Mouse (Mus musculus): ENCODE measurements around the gene Nek4. TPM values are rescaled to one million over a fixed set of nuclear protein-coding genes. Genes with fewer than 3 reads are reported as not detected.

Nek4 gene
- 3.5 and 4.1 TPM in 2 replicates for polyA plus RNA-seq (2015; fragmentation: Nextera tagmentation; extraction: Ambion mirVana)

DNA sequence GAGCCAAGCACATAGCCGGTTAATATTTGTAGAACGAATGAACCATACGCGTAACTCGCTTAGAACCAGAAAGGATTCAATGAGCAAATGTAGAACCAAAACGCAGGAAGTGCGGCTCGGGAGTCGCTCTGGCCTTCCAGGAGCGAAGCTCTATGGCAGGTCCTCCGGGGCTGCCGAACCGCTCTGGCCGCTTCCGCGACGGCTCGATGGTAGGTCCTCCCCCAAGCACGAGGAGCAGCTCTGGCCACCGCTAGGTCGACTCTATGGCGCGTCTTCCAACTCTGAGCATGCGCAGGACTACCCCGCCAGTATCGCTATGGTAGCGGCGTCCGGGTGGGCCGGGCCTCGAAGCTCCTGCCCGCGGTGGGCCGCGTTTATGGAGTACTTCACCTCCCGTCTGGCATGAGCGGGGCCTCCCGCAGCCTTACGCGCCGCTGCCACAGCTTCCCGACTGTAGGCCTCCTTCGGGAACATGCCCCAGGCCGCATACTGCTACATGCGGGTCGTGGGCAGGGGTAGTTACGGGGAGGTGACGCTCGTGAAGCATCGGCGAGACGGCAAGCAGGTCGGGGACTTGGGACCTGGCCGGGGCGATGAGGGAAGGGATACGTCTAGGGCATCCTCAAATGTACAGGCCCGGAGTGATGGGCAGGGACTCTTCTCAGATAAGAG lies at the start of gene Nek4:
TSS of gene Nek4 (plus strand) at position 224 of the 672 bp plus-strand sequence.
- peak within 1 kb of the TSS; percentile 54 for H3K27ac ChIP-seq (replicated peaks)
- H3K4me2 ChIP-seq, result peak within 1 kb of the TSS; percentile 90
- peak within 1 kb of the TSS; percentile 70 for H3K9ac ChIP-seq
- peaks cover 12% of the 10 kb centered on the region for H3K4me1 ChIP-seq (replicated peaks)
- under 1% methylated on average over 57 of the region's 57 CpGs for WGBS (ENCODE audit: insufficient replicate concordance)
- H3K36me3 ChIP-seq (replicated peaks), result no peaks in the 10 kb centered on the region; the same call in 1 of the 2 replicates
- H3K9me3 ChIP-seq (replicated peaks), result no peaks in the 10 kb centered on the region
- ATAC-seq (ENCODE audit: insufficient read depth), result peak; percentile 99
- H3K27me3 ChIP-seq, result no peaks in the 10 kb centered on the region
- H3K4me3 ChIP-seq (replicated peaks), result peak within 1 kb of the TSS; percentile 73

GRCm38 (mm10) chr14:30902628-30903027 lies 48.5 kb upstream of the Nek4 start:
- 66% methylated on average over 5 of the region's 5 CpGs for WGBS (ENCODE audit: insufficient replicate concordance)
- H3K4me1 ChIP-seq (replicated peaks), result no peaks in the 10 kb centered on the region
- H3K4me2 ChIP-seq, result no peak overlapping the region
- H3K9ac ChIP-seq, result no peak overlapping the region
- H3K27me3 ChIP-seq, result no peaks in the 10 kb centered on the region
- H3K27ac ChIP-seq (replicated peaks), result no peak overlapping the region
- no peak overlapping the region for H3K4me3 ChIP-seq (replicated peaks)
- no peaks in the 10 kb centered on the region for H3K36me3 ChIP-seq (replicated peaks)
- no peaks in the 10 kb centered on the region for H3K9me3 ChIP-seq (replicated peaks)
- no peak for ATAC-seq (ENCODE audit: insufficient read depth)

- ATAC-seq (ENCODE audit: insufficient read depth), result no peak
- Histone ChIP-seq H3K27me3 (no peaks in the 10 kb centered on the region), H3K4me2 (no peak overlapping the region), H3K9me3 (replicated peaks) (no peaks in the 10 kb centered on the region), H3K4me3 (replicated peaks) (no peak overlapping the region), H3K4me1 (replicated peaks) (0 out of 2 replicates have a peak, but pooled peaks cover under 1% of the 10 kb centered on the region), H3K9ac (no peak overlapping the region), H3K27ac (replicated peaks) (no peak overlapping the region), H3K36me3 (replicated peaks) (no peaks in the 10 kb centered on the region)
- WGBS (ENCODE audit: insufficient replicate concordance), result 37% methylated on average over 3 of the region's 3 CpGs
Observed at GRCm38 (mm10) chr14:30903036-30903435, 48.1 kb upstream of the Nek4 start.

- Histone ChIP-seq H3K9ac (no peak overlapping the region), H3K4me2 (no peak overlapping the region), H3K9me3 (replicated peaks) (no peaks in the 10 kb centered on the region), H3K36me3 (replicated peaks) (0 out of 2 replicates have a peak, but pooled peaks cover 4% of the 10 kb centered on the region), H3K4me3 (replicated peaks) (no peak overlapping the region), H3K4me1 (replicated peaks) (0 out of 2 replicates have a peak, but pooled peaks cover 5% of the 10 kb centered on the region), H3K27me3 (no peaks in the 10 kb centered on the region), H3K27ac (replicated peaks) (no peak overlapping the region)
- 62% methylated on average over 8 of the region's 8 CpGs for WGBS (ENCODE audit: insufficient replicate concordance)
- ATAC-seq (ENCODE audit: insufficient read depth), result no peak
Observed at GRCm38 (mm10) chr14:30904307-30904706, 46.9 kb upstream of the Nek4 start.

DNA sequence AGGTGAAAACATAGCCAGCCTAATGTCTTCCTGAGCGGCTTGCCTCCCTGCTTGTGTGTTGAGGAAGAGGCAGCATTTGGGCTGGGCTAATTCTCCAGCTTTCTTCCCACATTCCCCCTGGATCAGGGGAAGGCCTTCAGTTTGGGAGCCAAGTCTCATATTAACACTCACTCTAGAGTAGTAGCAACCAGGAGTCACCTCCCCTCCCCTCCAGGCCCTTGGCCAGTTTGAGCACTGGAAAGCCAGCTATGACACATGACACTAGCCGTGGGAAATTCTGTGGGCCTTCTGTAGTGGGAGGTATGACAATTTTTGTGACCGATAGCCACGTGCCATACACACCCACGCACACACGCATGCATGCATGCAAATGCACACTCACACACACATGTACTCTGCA lies 45.2 kb upstream of the Nek4 start:
- H3K9me3 ChIP-seq (replicated peaks), result no peaks in the 10 kb centered on the region
- H3K4me2 ChIP-seq, result no peak overlapping the region
- H3K4me1 ChIP-seq (replicated peaks), result 0 out of 2 replicates have a peak, but pooled peaks cover 5% of the 10 kb centered on the region
- H3K4me3 ChIP-seq (replicated peaks), result no peak overlapping the region
- H3K27me3 ChIP-seq, result no peaks in the 10 kb centered on the region
- no peak overlapping the region for H3K9ac ChIP-seq
- H3K27ac ChIP-seq (replicated peaks), result no peak overlapping the region
- 65% methylated on average over 6 of the region's 6 CpGs for WGBS (ENCODE audit: insufficient replicate concordance)
- H3K36me3 ChIP-seq (replicated peaks), result 0 out of 2 replicates have a peak, but pooled peaks cover 5% of the 10 kb centered on the region
- no peak for ATAC-seq (ENCODE audit: insufficient read depth)

DNA sequence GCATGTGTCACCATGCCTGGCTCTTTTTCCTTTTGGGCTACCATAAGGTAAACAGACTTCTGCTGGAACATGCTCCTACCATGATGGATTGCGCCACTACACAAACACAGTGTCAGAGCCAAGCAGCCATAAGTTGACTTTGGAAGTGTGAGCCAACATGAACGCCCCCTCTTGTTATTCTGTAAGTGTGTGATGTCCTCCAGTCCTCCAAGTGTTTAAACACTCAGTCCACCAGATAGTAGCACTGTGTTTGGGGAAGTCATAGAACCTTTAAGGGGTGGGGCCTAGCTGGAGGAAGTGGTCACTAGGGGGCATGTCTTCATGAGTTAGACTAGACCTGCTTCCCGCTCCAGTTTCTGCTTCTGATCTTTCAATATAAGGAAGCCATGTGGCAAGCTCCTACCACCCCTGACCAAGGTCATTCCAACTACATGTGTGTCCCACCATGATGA lies 43.3 kb upstream of the Nek4 start:
- WGBS (ENCODE audit: insufficient replicate concordance), result 44% methylated on average over 3 of the region's 3 CpGs
- peak; percentile 75 for ATAC-seq (ENCODE audit: insufficient read depth)
- peak overlapping the region; percentile 24; the same call in 1 of the 2 replicates for H3K27ac ChIP-seq (replicated peaks)

DNA sequence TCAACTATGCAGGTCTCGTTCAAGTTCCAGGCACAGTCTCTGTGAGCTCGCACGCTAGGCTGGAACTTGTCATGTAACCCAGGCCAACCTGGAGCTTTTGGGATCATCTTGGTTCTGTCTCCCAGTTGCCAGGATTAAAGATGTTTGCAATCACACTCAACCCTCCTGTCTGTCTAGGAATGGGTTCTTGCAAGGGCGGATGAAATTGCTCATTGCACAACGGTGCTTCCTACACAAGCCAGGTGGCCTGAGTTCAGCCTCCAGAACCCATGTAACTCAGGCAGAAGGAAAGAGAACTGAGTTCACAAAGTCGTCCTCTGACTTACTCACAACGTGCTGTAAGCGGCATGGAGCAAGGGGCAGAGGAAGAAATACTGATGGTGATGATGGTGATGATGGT lies 40.0 kb upstream of the Nek4 start:
- Histone ChIP-seq H3K4me3 (replicated peaks) (no peak overlapping the region), H3K9ac (no peak overlapping the region), H3K27ac (replicated peaks) (no peak overlapping the region), H3K4me2 (no peak overlapping the region), H3K27me3 (no peaks in the 10 kb centered on the region), H3K36me3 (replicated peaks) (0 out of 2 replicates have a peak, but pooled peaks cover 8% of the 10 kb centered on the region), H3K9me3 (replicated peaks) (no peaks in the 10 kb centered on the region), H3K4me1 (replicated peaks) (0 out of 2 replicates have a peak, but pooled peaks cover 5% of the 10 kb centered on the region)
- no peak for ATAC-seq (ENCODE audit: insufficient read depth)
- WGBS (ENCODE audit: insufficient replicate concordance), result 69% methylated on average over 8 of the region's 8 CpGs

More for the DNA sequence above, 43.3 kb upstream of the Nek4 start:
- Histone ChIP-seq H3K4me1 (replicated peaks) (0 out of 2 replicates have a peak, but pooled peaks cover 5% of the 10 kb centered on the region), H3K4me3 (replicated peaks) (no peak overlapping the region), H3K9ac (no peak overlapping the region), H3K36me3 (replicated peaks) (0 out of 2 replicates have a peak, but pooled peaks cover 8% of the 10 kb centered on the region), H3K27me3 (no peaks in the 10 kb centered on the region), H3K9me3 (replicated peaks) (no peaks in the 10 kb centered on the region), H3K4me2 (no peak overlapping the region)

GRCm38 (mm10) chr14:30912641-30913040 lies 38.5 kb upstream of the Nek4 start:
- Histone ChIP-seq H3K36me3 (replicated peaks) (0 out of 2 replicates have a peak, but pooled peaks cover 12% of the 10 kb centered on the region), H3K4me3 (replicated peaks) (no peak overlapping the region), H3K4me2 (no peak overlapping the region), H3K27ac (replicated peaks) (no peak overlapping the region), H3K4me1 (replicated peaks) (0 out of 2 replicates have a peak, but pooled peaks cover 5% of the 10 kb centered on the region), H3K9ac (no peak overlapping the region), H3K9me3 (replicated peaks) (no peaks in the 10 kb centered on the region), H3K27me3 (no peaks in the 10 kb centered on the region)
- no peak for ATAC-seq (ENCODE audit: insufficient read depth)
- WGBS (ENCODE audit: insufficient replicate concordance), result 64% methylated on average over 8 of the region's 8 CpGs

DNA sequence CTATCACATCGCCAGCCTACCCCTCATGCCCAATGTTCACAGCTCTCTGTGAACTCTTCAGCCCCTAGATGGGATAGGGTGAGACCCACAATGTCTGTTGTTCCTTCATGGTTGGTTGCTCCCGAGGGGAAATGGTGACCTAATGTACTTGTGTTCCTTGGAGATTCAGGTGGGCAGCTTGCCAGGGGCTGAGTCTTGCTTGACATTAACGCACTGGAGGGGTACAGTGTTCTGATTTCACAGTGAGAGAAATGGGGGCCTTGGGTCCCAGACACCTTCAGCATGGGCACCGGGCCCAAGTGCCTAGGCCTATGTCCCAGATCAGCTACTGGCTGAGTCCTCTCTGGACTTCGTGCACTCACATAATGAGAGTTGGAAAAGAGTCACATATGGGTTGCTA lies 37.8 kb upstream of the Nek4 start:
- Histone ChIP-seq H3K9ac (no peak overlapping the region), H3K4me3 (replicated peaks) (no peak overlapping the region), H3K9me3 (replicated peaks) (no peaks in the 10 kb centered on the region), H3K27ac (replicated peaks) (no peak overlapping the region), H3K4me1 (replicated peaks) (0 out of 2 replicates have a peak, but pooled peaks cover 1% of the 10 kb centered on the region), H3K4me2 (no peak overlapping the region), H3K27me3 (no peaks in the 10 kb centered on the region), H3K36me3 (replicated peaks) (0 out of 2 replicates have a peak, but pooled peaks cover 12% of the 10 kb centered on the region)
- no peak for ATAC-seq (ENCODE audit: insufficient read depth)
- 65% methylated on average over 5 of the region's 5 CpGs for WGBS (ENCODE audit: insufficient replicate concordance)

DNA sequence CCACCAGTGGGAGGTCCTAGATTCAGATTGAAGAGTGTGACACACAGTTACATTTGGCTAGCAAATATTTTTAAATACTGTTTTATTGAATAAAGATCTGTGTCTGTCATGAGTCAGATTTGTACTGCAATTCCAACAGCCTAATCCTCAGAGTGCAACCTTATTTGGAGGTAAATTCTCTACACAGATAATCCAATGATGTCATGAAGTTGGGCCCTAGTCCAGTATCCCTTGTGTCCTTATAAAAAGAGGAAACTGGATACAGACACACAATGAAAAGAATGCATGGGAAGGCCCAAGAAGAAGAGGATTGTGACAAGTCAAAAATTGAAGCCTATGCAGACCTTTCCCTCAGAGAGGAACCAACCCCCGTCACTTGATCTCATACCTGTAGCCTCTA lies 34.7 kb upstream of the Nek4 start:
- no peaks in the 10 kb centered on the region for H3K9me3 ChIP-seq (replicated peaks)
- no peak for ATAC-seq (ENCODE audit: insufficient read depth)
- peaks cover 7% of the 10 kb centered on the region for H3K4me1 ChIP-seq (replicated peaks)
- no peaks in the 10 kb centered on the region for H3K27me3 ChIP-seq
- no peak overlapping the region for H3K9ac ChIP-seq
- H3K4me2 ChIP-seq, result no peak overlapping the region
- H3K36me3 ChIP-seq (replicated peaks), result 0 out of 2 replicates have a peak, but pooled peaks cover 7% of the 10 kb centered on the region
- 64% methylated on average over 1 of the region's 1 CpGs for WGBS (ENCODE audit: insufficient replicate concordance)
- H3K27ac ChIP-seq (replicated peaks), result no peak overlapping the region
- H3K4me3 ChIP-seq (replicated peaks), result no peak overlapping the region

GRCm38 (mm10) chr14:30922053-30922670 lies 29.0 kb upstream of the Nek4 start:
- Histone ChIP-seq H3K4me1 (replicated peaks) (peaks cover 19% of the 10 kb centered on the region), H3K9me3 (replicated peaks) (no peaks in the 10 kb centered on the region), H3K36me3 (replicated peaks) (no peaks in the 10 kb centered on the region), H3K27ac (replicated peaks) (peak overlapping the region; percentile 67; the same call in 1 of the 2 replicates), H3K9ac (no peak overlapping the region), H3K27me3 (no peaks in the 10 kb centered on the region), H3K4me2 (peak overlapping the region; percentile 45), H3K4me3 (replicated peaks) (peak overlapping the region; percentile 38)
- WGBS (ENCODE audit: insufficient replicate concordance), result 47% methylated on average over 8 of the region's 8 CpGs
- ATAC-seq (ENCODE audit: insufficient read depth), result 0 out of 2 replicates have a peak, but pooled peaks have one; percentile 6

Data from liver, embryonic 15.5 days (tissue).